Mouse (Mus musculus) forebrain, postnatal 0 days (tissue): ENCODE measurements at regions not wholly inside any gene's neighbourhood (a gene's known extent, or its start where the extent isn't known, plus 50 kb on each side); places are given as distances from the start of the nearest gene placed in this dataset.

Source experiments
- ATAC-seq: fragments of 200-750 bp; cut with Nextera tagmentation; 2 replicates; pipeline ENCODE4 v1.8.0; 2017; ENCODE audit warnings: mild to moderate bottlenecking, moderate library complexity
- DNase-seq: peaks from one replicate; pipeline ENCODE4 v3.0.0-alpha.2; 2015
- H3K27ac ChIP-seq: fragments of 300-500 bp; sonication (generic); 2 replicates; pipeline ENCODE4 v1.5.1; 2014; ENCODE audit warnings: low read depth, mild to moderate bottlenecking, antibody characterized with exemption, low read length, moderate library complexity, mixed read lengths
- H3K27me3 ChIP-seq: fragments of 300-500 bp; sonication (generic); 2 replicates; pipeline ENCODE4 v1.6.1; 2014; ENCODE audit warnings: mild to moderate bottlenecking, low read length, mixed read lengths; ENCODE audit not compliant: insufficient read depth
- H3K36me3 ChIP-seq: fragments of 300-500 bp; sonication (generic); 2 replicates; pipeline ENCODE4 v1.6.1; 2014; ENCODE audit warnings: mild to moderate bottlenecking, moderate library complexity; ENCODE audit not compliant: insufficient read depth
- H3K4me1 ChIP-seq: fragments of 300-500 bp; sonication (generic); 2 replicates; pipeline ENCODE4 v1.6.1; 2014; ENCODE audit warnings: antibody characterized with exemption; ENCODE audit not compliant: insufficient read depth
- H3K4me2 ChIP-seq: fragments of 300-500 bp; sonication (generic); 2 replicates; pipeline ENCODE4 v1.6.1; 2014; ENCODE audit warnings: low read depth, mild to moderate bottlenecking, moderate library complexity
- H3K4me3 ChIP-seq: fragments of 300-500 bp; sonication (generic); 2 replicates; pipeline ENCODE4 v1.5.1; 2014; ENCODE audit warnings: low read depth, low read length, mixed read lengths
- H3K9ac ChIP-seq: fragments of 300-500 bp; sonication (generic); 2 replicates; pipeline ENCODE4 v1.6.1; 2014; ENCODE audit warnings: mild to moderate bottlenecking
- H3K9me3 ChIP-seq: fragments of 300-500 bp; sonication (generic); 2 replicates; pipeline ENCODE4 v1.6.1; 2016; ENCODE audit warnings: low read length
- CTCF ChIP-seq: sonication (generic); IDR thresholded peaks from 2 replicates; pipeline ENCODE4 v1.5.1; 2016; ENCODE audit warnings: antibody characterized with exemption, control low read depth, low read depth
- WGBS: fragments of 180-500 bp; shearing (Covaris S2); extraction: QIAGEN DNeasy Blood & Tissue Kit; methylation state at CpG from one replicate; pipeline ENCODE4 v1.1.7; 2014; 5-methylcytosine and 5-hydroxymethylcytosine counted together

- H3K4me2 ChIP-seq, result no peak overlapping the region
- no peak overlapping the region for H3K9ac ChIP-seq
- ATAC-seq, result peak; percentile 36; the same call in 1 of the 2 replicates
- no peaks in the 10 kb centered on the region for H3K36me3 ChIP-seq
- H3K4me1 ChIP-seq, result no peaks in the 10 kb centered on the region
- 30% methylated on average over 3 of the region's 3 CpGs for WGBS
- peak; percentile 35 for DNase-seq
- no peaks in the 10 kb centered on the region for H3K27me3 ChIP-seq
- no peak overlapping the region for H3K27ac ChIP-seq
- H3K9me3 ChIP-seq, result no peaks in the 10 kb centered on the region
- no peak for TF ChIP-seq CTCF
- no peak overlapping the region for H3K4me3 ChIP-seq
These were observed 320.5 kb upstream of the Smc2 start for GRCm38 (mm10) chr4:52118439-52119072.

- no peak overlapping the region for H3K27ac ChIP-seq
- H3K9me3 ChIP-seq, result no peaks in the 10 kb centered on the region
- WGBS, result 68% methylated on average over 6 of the region's 6 CpGs
- H3K36me3 ChIP-seq, result no peaks in the 10 kb centered on the region
- ATAC-seq (no peak; the same call in 1 of the 2 replicates), DNase-seq (peak; percentile 2)
- no peak overlapping the region for H3K4me2 ChIP-seq
- H3K9ac ChIP-seq, result no peak overlapping the region
- H3K27me3 ChIP-seq, result no peaks in the 10 kb centered on the region
- peak; percentile 44 for TF ChIP-seq CTCF
- no peak overlapping the region for H3K4me3 ChIP-seq
- no peaks in the 10 kb centered on the region for H3K4me1 ChIP-seq
These were observed 286.4 kb upstream of the Smc2 start for GRCm38 (mm10) chr4:52152565-52153164.

- no peak overlapping the region for H3K4me2 ChIP-seq
- H3K27me3 ChIP-seq, result no peaks in the 10 kb centered on the region
- DNase-seq, result no peak
- no peak for ATAC-seq
- no peaks in the 10 kb centered on the region for H3K36me3 ChIP-seq
- no peak overlapping the region for H3K27ac ChIP-seq
- H3K9me3 ChIP-seq, result no peaks in the 10 kb centered on the region
- TF ChIP-seq CTCF, result no peak
- H3K4me3 ChIP-seq, result no peak overlapping the region
- no peaks in the 10 kb centered on the region for H3K4me1 ChIP-seq
- no peak overlapping the region for H3K9ac ChIP-seq
- 82% methylated on average over 4 of the region's 4 CpGs for WGBS
These were observed 262.8 kb upstream of the Smc2 start for GRCm38 (mm10) chr4:52176240-52176639.

- H3K9me3 ChIP-seq, result no peaks in the 10 kb centered on the region
- DNase-seq, result no peak
- H3K27ac ChIP-seq, result no peak overlapping the region
- ATAC-seq, result no peak
- H3K4me1 ChIP-seq, result no peaks in the 10 kb centered on the region
- H3K9ac ChIP-seq, result no peak overlapping the region
- H3K4me2 ChIP-seq, result no peak overlapping the region
- no peak for TF ChIP-seq CTCF
- no peak overlapping the region for H3K4me3 ChIP-seq
- H3K36me3 ChIP-seq, result no peaks in the 10 kb centered on the region
- WGBS, result 88% methylated on average over 3 of the region's 3 CpGs
- no peaks in the 10 kb centered on the region for H3K27me3 ChIP-seq
These were observed 241.3 kb upstream of the Smc2 start for GRCm38 (mm10) chr4:52197777-52198176.

- no peak overlapping the region for H3K4me2 ChIP-seq
- H3K4me1 ChIP-seq, result no peaks in the 10 kb centered on the region
- DNase-seq, result no peak
- H3K4me3 ChIP-seq, result no peak overlapping the region
- no peak for ATAC-seq
- H3K27ac ChIP-seq, result no peak overlapping the region
- no peak for TF ChIP-seq CTCF
- H3K36me3 ChIP-seq, result no peaks in the 10 kb centered on the region
- no peaks in the 10 kb centered on the region for H3K9me3 ChIP-seq
- no peaks in the 10 kb centered on the region for H3K27me3 ChIP-seq
- no peak overlapping the region for H3K9ac ChIP-seq
These were observed 228.4 kb upstream of the Smc2 start for GRCm38 (mm10) chr4:52210601-52211000.

- peak; percentile 65 for ATAC-seq
- no peaks in the 10 kb centered on the region for H3K27me3 ChIP-seq
- no peaks in the 10 kb centered on the region for H3K9me3 ChIP-seq
- no peaks in the 10 kb centered on the region for H3K36me3 ChIP-seq
- DNase-seq, result peak; percentile 20
- no peak overlapping the region for H3K27ac ChIP-seq
- no peak overlapping the region for H3K4me2 ChIP-seq
- WGBS, result 19% methylated on average over 5 of the region's 5 CpGs
- no peak for TF ChIP-seq CTCF
- no peak overlapping the region for H3K4me3 ChIP-seq
- H3K9ac ChIP-seq, result no peak overlapping the region
- no peaks in the 10 kb centered on the region for H3K4me1 ChIP-seq
These were observed 228.0 kb upstream of the Smc2 start for GRCm38 (mm10) chr4:52211022-52211421.

GRCm38 (mm10) chr4:52213363-52213762 lies 225.7 kb upstream of the Smc2 start:
- H3K9me3 ChIP-seq, result no peaks in the 10 kb centered on the region
- H3K4me1 ChIP-seq, result no peaks in the 10 kb centered on the region
- H3K4me2 ChIP-seq, result no peak overlapping the region
- no peak for DNase-seq
- 27% methylated on average over 3 of the region's 3 CpGs for WGBS
- H3K27me3 ChIP-seq, result no peaks in the 10 kb centered on the region
- no peak overlapping the region for H3K27ac ChIP-seq
- ATAC-seq, result peak; percentile 63
- TF ChIP-seq CTCF, result no peak
- no peak overlapping the region for H3K4me3 ChIP-seq
- H3K9ac ChIP-seq, result no peak overlapping the region
- H3K36me3 ChIP-seq, result no peaks in the 10 kb centered on the region
